Mouse (Mus musculus): ENCODE data around the gene Myl3.

DNA sequence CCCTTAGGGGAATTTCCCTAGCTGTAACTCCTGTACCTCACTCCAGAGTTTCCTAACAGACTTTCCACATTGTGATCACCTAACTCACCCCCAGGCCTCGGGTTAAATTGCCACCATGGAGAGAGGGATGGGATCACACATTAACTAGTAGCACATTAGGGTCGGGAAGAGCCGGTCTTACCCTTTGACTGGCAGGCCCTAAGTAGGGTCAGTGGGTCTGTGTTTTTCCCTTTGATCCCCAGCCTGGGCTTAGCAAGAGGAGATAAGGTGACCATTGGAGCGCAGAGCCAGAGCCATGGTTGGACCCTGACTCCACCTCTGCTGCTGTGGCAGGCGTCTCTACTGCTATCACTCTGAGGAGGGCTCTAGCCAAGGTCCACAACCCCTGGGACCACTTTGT lies 4.1 kb downstream of the Myl3 start:
- TF ChIP-seq CTCF (IDR thresholded peaks at IDR 0.05; ENCODE audit: borderline replicate concordance, insufficient read depth, low read length) (no peak), POLR2A (IDR thresholded peaks at IDR 0.05; ENCODE audit: low read depth, low read length) (no peak)

All from embryonic fibroblast, embryonic 13.5 days (primary cell).